Mouse (Mus musculus) kidney, embryonic 14.5 days (tissue): ENCODE data around the gene Gnb1. TPM values are rescaled to one million over a fixed set of nuclear protein-coding genes. Genes with fewer than 3 reads are reported as not detected.
"Not testable (repeated sequence)": the region's sequence is repeated elsewhere in the genome, so short reads cannot be mapped to it uniquely, and the experiment has no call there.

Experiments
- ATAC-seq: fragments of 200-750 bp; cut with Nextera tagmentation; 2 replicates; pipeline ENCODE4 v1.8.0; 2017; ENCODE audit warnings: moderate number of reproducible peaks, mild to moderate bottlenecking, moderate TSS enrichment, moderate library complexity; ENCODE audit not compliant: low FRiP score, low TSS enrichment
- H3K27ac ChIP-seq: fragments of 300-500 bp; sonication (generic); 2 replicates; pipeline ENCODE4 v1.5.1; 2014; ENCODE audit warnings: low read depth, mild to moderate bottlenecking, low read length, moderate library complexity, mixed read lengths
- H3K27me3 ChIP-seq: fragments of 300-500 bp; sonication (generic); 2 replicates; pipeline ENCODE4 v1.6.1; 2014; ENCODE audit warnings: mild to moderate bottlenecking, low read length; ENCODE audit not compliant: control insufficient read depth, insufficient read depth
- H3K36me3 ChIP-seq: fragments of 300-500 bp; sonication (generic); 2 replicates; pipeline ENCODE4 v1.6.1; 2014; ENCODE audit warnings: low read length, mixed read lengths; ENCODE audit not compliant: control insufficient read depth, insufficient read depth
- H3K4me1 ChIP-seq: fragments of 300-500 bp; sonication (generic); 2 replicates; pipeline ENCODE4 v1.6.1; 2014; ENCODE audit warnings: low read length, mixed read lengths; ENCODE audit not compliant: control insufficient read depth, insufficient read depth
- H3K4me2 ChIP-seq: fragments of 300-500 bp; sonication (generic); replicated peaks from 2 replicates; pipeline ENCODE4 v1.6.1; 2014; ENCODE audit warnings: low read depth, mild to moderate bottlenecking, low read length
- H3K4me3 ChIP-seq: fragments of 300-500 bp; sonication (generic); 2 replicates; pipeline ENCODE4 v1.5.1; 2014; ENCODE audit warnings: mild to moderate bottlenecking, low read length
- H3K9ac ChIP-seq: fragments of 300-500 bp; sonication (generic); 2 replicates; pipeline ENCODE4 v1.6.1; 2014; ENCODE audit warnings: low read depth, mild to moderate bottlenecking, low read length, moderate library complexity
- H3K9me3 ChIP-seq: fragments of 300-500 bp; sonication (generic); 2 replicates; pipeline ENCODE4 v1.6.1; 2016; ENCODE audit warnings: low read length; ENCODE audit not compliant: control insufficient read depth
- WGBS: fragments of 180-500 bp; shearing (Covaris S2); extraction: QIAGEN DNeasy Blood & Tissue Kit; methylation state at CpG from one replicate; pipeline ENCODE4 v1.1.7; 2014; 5-methylcytosine and 5-hydroxymethylcytosine counted together
- polyA plus RNA-seq: library from polyadenylated mRNA; unstranded; fragments of >200 nt; fragmentation: Nextera tagmentation; extraction: Ambion mirVana; gene quantifications from 2 replicates; pipeline ENCODE4 v1.2.1, GENCODE M21; 2014

The Gnb1 gene
- polyA plus RNA-seq, 1 experiment from 2014 or later = 553 TPM

- not testable (repeated sequence) for H3K4me1 ChIP-seq, H3K27me3 ChIP-seq, H3K36me3 ChIP-seq, H3K9me3 ChIP-seq, H3K4me3 ChIP-seq, ATAC-seq, H3K27ac ChIP-seq, H3K9ac ChIP-seq, H3K4me2 ChIP-seq
- WGBS = 56% methylated on average over 2 of the region's 2 CpGs
These were observed 17.4 kb upstream of the Gnb1 start for GRCm38 (mm10) chr4:155473796-155474195.

GRCm38 (mm10) chr4:155481381-155482124 is 9.6 kb upstream of the Gnb1 start:
- H3K9ac ChIP-seq = no peak overlapping the region

DNA sequence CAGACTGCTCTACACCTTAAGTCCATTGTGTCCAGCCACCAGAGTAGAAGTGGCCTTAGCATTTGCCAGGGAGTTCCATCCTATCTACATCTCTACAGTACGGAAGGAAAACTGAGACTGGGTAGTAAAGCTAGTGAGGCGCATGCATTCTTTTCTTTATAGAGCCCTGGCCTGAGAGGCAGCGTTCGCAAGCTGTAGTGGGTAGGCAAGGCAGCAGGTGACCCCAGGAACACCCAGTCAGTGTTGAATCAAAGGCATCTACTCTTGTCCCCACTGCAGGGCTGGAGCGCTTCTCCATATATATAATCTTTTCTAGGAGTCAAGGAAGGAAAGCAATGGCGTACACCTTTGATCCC is 9.1 kb upstream of the Gnb1 start:
- 92% methylated on average over 6 of the region's 6 CpGs for WGBS
- no peaks in the 10 kb centered on the region for H3K36me3 ChIP-seq
- peaks cover 10% of the 10 kb centered on the region; the same call in 1 of the 2 replicates for H3K4me1 ChIP-seq
- H3K27me3 ChIP-seq = 0 out of 2 replicates have a peak, but pooled peaks cover 2% of the 10 kb centered on the region
- H3K9ac ChIP-seq = no peak overlapping the region
- H3K27ac ChIP-seq = no peak overlapping the region
- H3K4me3 ChIP-seq = no peak overlapping the region
- ATAC-seq = no peak
- no peak overlapping the region for H3K4me2 ChIP-seq
- H3K9me3 ChIP-seq = no peaks in the 10 kb centered on the region

More at GRCm38 (mm10) chr4:155481381-155482124, 9.6 kb upstream of the Gnb1 start:
- 21% methylated on average over 28 of the region's 28 CpGs for WGBS
- ATAC-seq = peak; percentile 77
- 0 out of 2 replicates have a peak, but pooled peaks cover 2% of the 10 kb centered on the region for H3K27me3 ChIP-seq
- H3K4me2 ChIP-seq = peak overlapping the region; percentile 32; the same call in 1 of the 2 replicates
- H3K27ac ChIP-seq = no peak overlapping the region
- no peaks in the 10 kb centered on the region for H3K9me3 ChIP-seq
- H3K4me1 ChIP-seq = peaks cover 6% of the 10 kb centered on the region; the same call in 1 of the 2 replicates
- H3K4me3 ChIP-seq = peak overlapping the region; percentile 2; the same call in 1 of the 2 replicates
- no peaks in the 10 kb centered on the region for H3K36me3 ChIP-seq

GRCm38 (mm10) chr4:155482733-155483540 is 8.2 kb upstream of the Gnb1 start:
- H3K4me3 ChIP-seq = no peak overlapping the region
- H3K9me3 ChIP-seq = no peaks in the 10 kb centered on the region
- 0 out of 2 replicates have a peak, but pooled peaks have one; percentile 20 for ATAC-seq
- H3K36me3 ChIP-seq = no peaks in the 10 kb centered on the region
- WGBS = 76% methylated on average over 8 of the region's 8 CpGs
- H3K27ac ChIP-seq = no peak overlapping the region
- H3K9ac ChIP-seq = no peak overlapping the region
- 0 out of 2 replicates have a peak, but pooled peaks cover 2% of the 10 kb centered on the region for H3K27me3 ChIP-seq
- peaks cover 14% of the 10 kb centered on the region for H3K4me1 ChIP-seq
- no peak overlapping the region for H3K4me2 ChIP-seq

GRCm38 (mm10) chr4:155485521-155485920 is 5.6 kb upstream of the Gnb1 start:
- Histone ChIP-seq H3K4me1 (peaks cover 27% of the 10 kb centered on the region), H3K27me3 (0 out of 2 replicates have a peak, but pooled peaks cover 2% of the 10 kb centered on the region), H3K27ac (no peak overlapping the region), H3K4me3 (no peak overlapping the region), H3K36me3 (no peaks in the 10 kb centered on the region), H3K9ac (no peak overlapping the region), H3K9me3 (no peaks in the 10 kb centered on the region), H3K4me2 (no peak overlapping the region)
- WGBS = 71% methylated on average over 3 of the region's 3 CpGs
- no peak for ATAC-seq

- ATAC-seq = no peak
- peaks cover 27% of the 10 kb centered on the region for H3K4me1 ChIP-seq
- H3K27me3 ChIP-seq = no peaks in the 10 kb centered on the region
- H3K36me3 ChIP-seq = no peaks in the 10 kb centered on the region
- no peak overlapping the region; the same call in 1 of the 2 replicates for H3K9ac ChIP-seq
- H3K9me3 ChIP-seq = no peaks in the 10 kb centered on the region
- H3K4me3 ChIP-seq = no peak overlapping the region
- 0 out of 2 replicates have a peak overlapping the region, but pooled peaks have one; percentile 10 for H3K4me2 ChIP-seq
- WGBS = 44% methylated on average over 3 of the region's 3 CpGs
- H3K27ac ChIP-seq = peak overlapping the region; percentile 72
These were observed 3.4 kb upstream of the Gnb1 start for GRCm38 (mm10) chr4:155487746-155488145.

- 61% methylated on average over 8 of the region's 8 CpGs for WGBS
- H3K9ac ChIP-seq = peak overlapping the region; percentile 9; the same call in 1 of the 2 replicates
- H3K4me2 ChIP-seq = peak overlapping the region; percentile 10; the same call in 1 of the 2 replicates
- H3K36me3 ChIP-seq = no peaks in the 10 kb centered on the region
- no peaks in the 10 kb centered on the region for H3K27me3 ChIP-seq
- H3K4me1 ChIP-seq = peaks cover 24% of the 10 kb centered on the region
- ATAC-seq = peak; percentile 29
- H3K9me3 ChIP-seq = no peaks in the 10 kb centered on the region
- H3K27ac ChIP-seq = peak overlapping the region; percentile 72
- H3K4me3 ChIP-seq = no peak overlapping the region
These were observed 2.7 kb upstream of the Gnb1 start for GRCm38 (mm10) chr4:155488232-155489025.

DNA sequence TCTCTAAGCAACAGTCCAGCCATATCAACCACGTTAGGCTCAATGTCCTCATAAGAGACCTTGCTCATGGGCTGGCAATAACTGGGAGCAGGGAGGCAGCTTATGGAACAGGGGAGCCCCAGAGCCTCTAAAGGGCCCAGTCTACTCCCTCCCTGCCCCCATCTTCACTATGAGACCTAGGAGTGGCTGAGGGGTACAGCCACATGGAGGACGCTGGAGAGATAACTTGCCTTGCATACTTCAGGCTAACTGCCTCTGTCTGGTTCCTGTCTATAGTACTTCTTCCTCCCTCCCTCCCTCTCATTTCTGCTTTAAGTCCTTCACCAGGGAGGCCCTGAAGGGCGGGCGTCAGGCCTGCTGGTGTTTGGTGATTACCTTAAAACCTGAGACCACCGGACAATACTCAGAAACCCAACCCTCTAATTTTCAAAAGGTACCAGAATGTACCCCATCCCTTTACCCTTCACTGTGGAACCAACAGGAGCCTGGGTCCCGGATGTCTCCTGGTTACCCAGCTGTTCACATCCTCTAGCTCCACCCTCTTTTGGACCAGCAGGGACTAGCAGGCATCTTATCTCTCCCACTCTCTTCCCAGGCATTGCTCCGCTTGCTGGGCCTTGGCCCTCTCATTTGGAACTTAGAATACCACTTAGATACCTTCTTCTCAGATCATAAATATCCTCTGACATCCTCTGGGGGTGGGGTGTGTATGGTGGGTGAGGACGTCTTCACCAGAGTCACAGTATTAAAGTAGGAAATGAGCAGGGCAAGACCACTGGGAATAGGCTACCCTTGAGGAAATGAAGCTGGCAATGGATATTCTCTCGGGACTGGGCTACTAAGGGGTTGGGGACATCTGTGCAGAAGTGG is 1.8 kb upstream of the Gnb1 start:
- Histone ChIP-seq H3K9me3 (no peaks in the 10 kb centered on the region), H3K36me3 (no peaks in the 10 kb centered on the region), H3K4me2 (no peak overlapping the region), H3K9ac (no peak overlapping the region), H3K27ac (peak overlapping the region; percentile 72; the same call in 1 of the 2 replicates), H3K4me1 (peaks cover 32% of the 10 kb centered on the region), H3K27me3 (no peaks in the 10 kb centered on the region), H3K4me3 (no peak overlapping the region)
- ATAC-seq = no peak
- WGBS = 75% methylated on average over 9 of the region's 9 CpGs
